19 mouse cellular contexts compared by ENCODE assay signal in genomic region chr13:51611500-51611899, GRCm38 (mm10). TPM values are rescaled to one million over a fixed set of nuclear protein-coding genes. Genes with fewer than 3 reads are reported as not detected.
DNase-seq lines count a peak whose midpoint lies in the region; ATAC-seq and TF ChIP-seq lines count a peak whose summit lies in the region.
"Had no signal": no experiment of that assay in that cellular context is flagged by ENCODE, and none has a peak within 500 bp of the region (broad histone marks: within the 10 kb centered on the region; RNA-seq: fewer than 3 reads in every experiment).

No protein-coding gene starts in this region.

- H3K4me2 ChIP-seq in heart, embryonic 12.5 days = peak overlapping the region; percentile 51; the same call in 1 of the 2 replicates
- peak overlapping the region; percentile 29 for H3K4me2 ChIP-seq in lung, embryonic 15.5 days
- peak overlapping the region; percentile 32; the same call in 1 of the 2 replicates for H3K4me2 ChIP-seq in embryonic facial prominence, embryonic 13.5 days
- peak overlapping the region; percentile 49 for H3K4me2 ChIP-seq in limb, embryonic 13.5 days (replicated peaks)
- H3K4me2 ChIP-seq: liver, embryonic 13.5 days; neural tube, embryonic 13.5 days had no signal

- WGBS in heart, embryonic 12.5 days = 56% methylated on average over 5 of the region's 5 CpGs
- 35% methylated on average over 5 of the region's 5 CpGs for WGBS in lung, embryonic 15.5 days
- WGBS in embryonic facial prominence, embryonic 13.5 days = 34% methylated on average over 5 of the region's 5 CpGs
- 27% methylated on average over 5 of the region's 5 CpGs for WGBS in limb, embryonic 13.5 days

- H3K9ac ChIP-seq in heart, embryonic 12.5 days = no peak overlapping the region
- H3K9ac ChIP-seq in lung, embryonic 15.5 days = no peak overlapping the region
- H3K9ac ChIP-seq in embryonic facial prominence, embryonic 13.5 days = no peak overlapping the region
- no peak overlapping the region for H3K9ac ChIP-seq in limb, embryonic 13.5 days
- H3K9ac ChIP-seq: liver, embryonic 13.5 days; neural tube, embryonic 13.5 days had no signal

- H3K4me3 ChIP-seq in heart, embryonic 12.5 days = no peak overlapping the region
- no peak overlapping the region for H3K4me3 ChIP-seq in lung, embryonic 15.5 days
- H3K4me3 ChIP-seq in embryonic facial prominence, embryonic 13.5 days = no peak overlapping the region
- peak overlapping the region; percentile 12 for H3K4me3 ChIP-seq in limb, embryonic 13.5 days
- no peak overlapping the region for H3K4me3 ChIP-seq in gastrocnemius, adult 2 months
- H3K4me3 ChIP-seq: liver, embryonic 13.5 days; megakaryocyte, embryonic 14.5 days; neural tube, embryonic 13.5 days had no signal

- H3K27me3 ChIP-seq in heart, embryonic 12.5 days (replicated peaks) = no peaks in the 10 kb centered on the region
- H3K27me3 ChIP-seq in lung, embryonic 15.5 days = no peaks in the 10 kb centered on the region
- no peaks in the 10 kb centered on the region for H3K27me3 ChIP-seq in embryonic facial prominence, embryonic 13.5 days
- no peaks in the 10 kb centered on the region for H3K27me3 ChIP-seq in limb, embryonic 13.5 days
- H3K27me3 ChIP-seq: neural tube, embryonic 13.5 days had no signal

- no peak for TF ChIP-seq CTCF in gastrocnemius, adult 2 months (IDR thresholded peaks at IDR 0.05)

- 0 out of 2 replicates have a peak, but pooled peaks cover 3% of the 10 kb centered on the region for H3K9me3 ChIP-seq in heart, embryonic 12.5 days (replicated peaks)
- H3K9me3 ChIP-seq in lung, embryonic 15.5 days = no peaks in the 10 kb centered on the region
- H3K9me3 ChIP-seq in embryonic facial prominence, embryonic 13.5 days = no peaks in the 10 kb centered on the region
- no peaks in the 10 kb centered on the region for H3K9me3 ChIP-seq in limb, embryonic 13.5 days
- H3K9me3 ChIP-seq: liver, embryonic 13.5 days; megakaryocyte, embryonic 14.5 days; neural tube, embryonic 13.5 days had no signal

- H3K36me3 ChIP-seq in heart, embryonic 12.5 days = no peaks in the 10 kb centered on the region
- H3K36me3 ChIP-seq in lung, embryonic 15.5 days = no peaks in the 10 kb centered on the region
- no peaks in the 10 kb centered on the region for H3K36me3 ChIP-seq in embryonic facial prominence, embryonic 13.5 days
- no peaks in the 10 kb centered on the region for H3K36me3 ChIP-seq in limb, embryonic 13.5 days
- H3K36me3 ChIP-seq: liver, embryonic 13.5 days; neural tube, embryonic 13.5 days had no signal

- ATAC-seq in heart, embryonic 12.5 days (ENCODE audit: insufficient number of reproducible peaks, low FRiP score) = no peak
- no peak for ATAC-seq in lung, embryonic 15.5 days (ENCODE audit: borderline replicate concordance, extremely low read depth, low FRiP score, low TSS enrichment)
- ATAC-seq in embryonic facial prominence, embryonic 13.5 days (ENCODE audit: insufficient number of reproducible peaks, insufficient read depth, low FRiP score, low TSS enrichment, low read depth) = no peak
- ATAC-seq in limb, embryonic 13.5 days (ENCODE audit: low FRiP score, low read depth) = no peak
- ATAC-seq: activated CD4-positive, CD25-positive, alpha-beta regulatory T cell, adult 4 months; inflammation-experienced regulatory T-cells, adult 6 months had no signal

- no peak for DNase-seq in heart, postnatal 4 days
- no peak for DNase-seq in lung, postnatal 4 days
- no peak for DNase-seq in urinary bladder, adult 2 months (ENCODE audit: low spot score)
- DNase-seq in gastrocnemius, adult 2 months = no peak
- DNase-seq: cerebellum, adult 9-11 months; gastrocnemius, postnatal 25 days; layer of hippocampus, postnatal 36 days; liver, embryonic 13.5 days; thymus, postnatal 25 days had no signal

- intact Hi-C loops in gastrocnemius, adult 2 months (cut with DNase I) = no loop called here

- no peak overlapping the region for H3K27ac ChIP-seq in heart, embryonic 12.5 days (ENCODE audit: poor library complexity, severe bottlenecking)
- 0 out of 2 replicates have a peak overlapping the region, but pooled peaks have one; percentile 47 for H3K27ac ChIP-seq in lung, embryonic 15.5 days
- no peak overlapping the region for H3K27ac ChIP-seq in embryonic facial prominence, embryonic 13.5 days
- H3K27ac ChIP-seq in limb, embryonic 13.5 days = no peak overlapping the region
- no peak overlapping the region for H3K27ac ChIP-seq in gastrocnemius, adult 2 months
- H3K27ac ChIP-seq: kidney, postnatal 0 days; liver, embryonic 13.5 days; neural tube, embryonic 13.5 days had no signal

- H3K4me1 ChIP-seq in heart, embryonic 12.5 days (replicated peaks) = 0 out of 2 replicates have a peak, but pooled peaks cover 4% of the 10 kb centered on the region
- peaks cover 17% of the 10 kb centered on the region for H3K4me1 ChIP-seq in lung, embryonic 15.5 days
- peaks cover 18% of the 10 kb centered on the region for H3K4me1 ChIP-seq in embryonic facial prominence, embryonic 13.5 days
- H3K4me1 ChIP-seq in limb, embryonic 13.5 days = peaks cover 24% of the 10 kb centered on the region

RNA-seq across cellular contexts. Expression of gene Cks2, which starts 33.5 kb away (rescaled TPM):
- 247 and 252 TPM in 2 replicates for polyA plus RNA-seq in heart, embryonic 12.5 days (2016; fragmentation: Nextera tagmentation; extraction: Ambion mirVana)
- total RNA-seq in heart, postnatal 4 days (2021) = 10 to 100 TPM; 76.8 to 86.6 TPM
- polyA plus RNA-seq in lung, embryonic 15.5 days (2015; fragmentation: Nextera tagmentation; extraction: Ambion mirVana) = 341 and 380 TPM in 2 replicates
- polyA plus RNA-seq in embryonic facial prominence, embryonic 13.5 days (2015; fragmentation: Nextera tagmentation; extraction: Ambion mirVana) = 328 and 339 TPM in 2 replicates
- polyA plus RNA-seq in limb, embryonic 13.5 days (2015; fragmentation: Nextera tagmentation; extraction: Ambion mirVana) = 299 and 324 TPM in 2 replicates
- polyA plus RNA-seq in urinary bladder, adult 2 months (2012; rRNA removed) = 12.4 and 18.6 TPM in 2 replicates
- not detected for total RNA-seq in gastrocnemius, adult 2 months (2021)

RNA-seq across cellular contexts. Expression of gene Secisbp2, which starts 40.0 kb away (rescaled TPM):
- polyA plus RNA-seq in heart, embryonic 12.5 days (2016; fragmentation: Nextera tagmentation; extraction: Ambion mirVana) = 20.3 and 27.9 TPM in 2 replicates
- 10 to 100 TPM; 22.3 to 23.0 TPM for total RNA-seq in heart, postnatal 4 days (2021)
- 23.9 and 31.1 TPM in 2 replicates for polyA plus RNA-seq in lung, embryonic 15.5 days (2015; fragmentation: Nextera tagmentation; extraction: Ambion mirVana)
- polyA plus RNA-seq in embryonic facial prominence, embryonic 13.5 days (2015; fragmentation: Nextera tagmentation; extraction: Ambion mirVana) = 36.1 and 38.3 TPM in 2 replicates
- 31.6 and 33.4 TPM in 2 replicates for polyA plus RNA-seq in limb, embryonic 13.5 days (2015; fragmentation: Nextera tagmentation; extraction: Ambion mirVana)
- polyA plus RNA-seq in urinary bladder, adult 2 months (2012; rRNA removed) = 20.9 and 26.0 TPM in 2 replicates
- 10 to 100 TPM; 11.1 to 11.7 TPM for total RNA-seq in gastrocnemius, adult 2 months (2021)

RNA-seq across cellular contexts. Expression of gene Shc3, which starts 42.3 kb away (rescaled TPM):
- polyA plus RNA-seq in heart, embryonic 12.5 days (2016; fragmentation: Nextera tagmentation; extraction: Ambion mirVana) = 0.26 and 0.32 TPM in 2 replicates
- total RNA-seq in heart, postnatal 4 days (2021) = 1 to 10 TPM; 3.9 to 4.0 TPM
- polyA plus RNA-seq in lung, embryonic 15.5 days (2015; fragmentation: Nextera tagmentation; extraction: Ambion mirVana) = 0.16 and 0.25 TPM in 2 replicates
- 2.3 and 3.1 TPM in 2 replicates for polyA plus RNA-seq in embryonic facial prominence, embryonic 13.5 days (2015; fragmentation: Nextera tagmentation; extraction: Ambion mirVana)
- polyA plus RNA-seq in limb, embryonic 13.5 days (2015; fragmentation: Nextera tagmentation; extraction: Ambion mirVana) = 0.69 and 0.73 TPM in 2 replicates
- polyA plus RNA-seq in urinary bladder, adult 2 months (2012; rRNA removed) = 0.21 and 0.31 TPM in 2 replicates
- total RNA-seq in gastrocnemius, adult 2 months (2021) = 1 to 10 TPM in 1 of 2 experiments, under 1 TPM in 1; 0.59 to 1.4 TPM
- total RNA-seq: MEL had no signal
- polyA plus RNA-seq: activated CD4-positive, CD25-positive, alpha-beta regulatory T cell, adult 4 months; inflammation-experienced regulatory T-cells, adult 6 months; liver, embryonic 13.5 days had no signal

Comparison
In these comparisons a context has a peak if more than half of its experiments do, and no peak if none do; other contexts are left out.
1. RNA of gene Cks2, which starts 33.5 kb away (polyA plus RNA-seq): 341 to 380 TPM in lung, embryonic 15.5 days, 328 to 339 TPM in embryonic facial prominence, embryonic 13.5 days, 299 to 324 TPM in limb, embryonic 13.5 days and 247 to 252 TPM in heart, embryonic 12.5 days; 12.4 to 18.6 TPM in urinary bladder, adult 2 months; every median in the first group is over 10 times any median in the second.
2. Peak in every context shown above with its lines, with median percentiles within 50 percentile points of each other: H3K4me2 ChIP-seq.